ENCODE assay signal across 12 mouse cellular contexts in genomic region chr9:82643900-82644299, GRCm38 (mm10).
DNase-seq lines count a peak whose midpoint lies in the region; ATAC-seq and TF ChIP-seq lines count a peak whose summit lies in the region.
"Had no signal": no experiment of that assay in that cellular context is flagged by ENCODE, and none has a peak within 500 bp of the region (broad histone marks: within the 10 kb centered on the region; RNA-seq: fewer than 3 reads in every experiment).

No protein-coding gene starts in this region.

- no peaks in the 10 kb centered on the region for H3K9me3 ChIP-seq in liver, postnatal 0 days (ENCODE audit: low read length)
- no peaks in the 10 kb centered on the region for H3K9me3 ChIP-seq in liver, embryonic 12.5 days (replicated peaks)
- H3K9me3 ChIP-seq: megakaryocyte, embryonic 14.5 days had no signal

- no peaks in the 10 kb centered on the region for H3K27me3 ChIP-seq in liver, postnatal 0 days (ENCODE audit: insufficient read depth, low read length)
- no peaks in the 10 kb centered on the region for H3K27me3 ChIP-seq in liver, embryonic 12.5 days (replicated peaks)
- H3K27me3 ChIP-seq: megakaryocyte, embryonic 14.5 days had no signal

- DNase-seq in frontal cortex, postnatal 36 days (ENCODE audit: low spot score in 2 of 2) = no peak
- no peak for DNase-seq in liver, postnatal 0 days
- peak; percentile 22 for DNase-seq in ZHBTc4 (ENCODE audit: low read depth, low spot score)
- peak; percentile 49 for DNase-seq in retina, postnatal 1 day
- no peak for DNase-seq in testis, postnatal 14 days (ENCODE audit: low spot score)
- no peak for DNase-seq in frontal cortex, postnatal 25 days (ENCODE audit: low spot score in 2 of 2)
- DNase-seq: adrenal gland, postnatal 14 days; gastrocnemius, postnatal 10 days; heart, postnatal 36 days had no signal

- no peak for TF ChIP-seq EP300 in liver, postnatal 0 days (IDR thresholded peaks at IDR 0.05; ENCODE audit: low read depth)

- no peak overlapping the region for H3K27ac ChIP-seq in liver, postnatal 0 days (ENCODE audit: low read depth)
- no peak overlapping the region for H3K27ac ChIP-seq in liver, embryonic 12.5 days

- no peaks in the 10 kb centered on the region for H3K4me1 ChIP-seq in liver, postnatal 0 days (ENCODE audit: insufficient read depth)
- no peaks in the 10 kb centered on the region for H3K4me1 ChIP-seq in liver, embryonic 12.5 days
- H3K4me1 ChIP-seq: megakaryocyte, embryonic 14.5 days had no signal

- peak; percentile 82 for ATAC-seq in frontal cortex, adult (ENCODE audit: low TSS enrichment)
- no peak for ATAC-seq in liver, postnatal 0 days
- no peak for ATAC-seq in liver, embryonic 12.5 days

- peak; percentile 34; the same call in 1 of the 2 replicates for TF ChIP-seq CTCF in liver, postnatal 0 days (IDR thresholded peaks at IDR 0.05; ENCODE audit: low read depth)

- H3K36me3 ChIP-seq in liver, postnatal 0 days (replicated peaks; ENCODE audit: insufficient read depth, low read length) = no peaks in the 10 kb centered on the region
- no peaks in the 10 kb centered on the region for H3K36me3 ChIP-seq in liver, embryonic 12.5 days

- H3K4me2 ChIP-seq in liver, postnatal 0 days (ENCODE audit: low read depth, low read length) = no peak overlapping the region
- H3K4me2 ChIP-seq in liver, embryonic 12.5 days = no peak overlapping the region

- H3K9ac ChIP-seq in liver, postnatal 0 days (replicated peaks) = no peak overlapping the region
- no peak overlapping the region for H3K9ac ChIP-seq in liver, embryonic 12.5 days

- no peak overlapping the region for H3K4me3 ChIP-seq in liver, postnatal 0 days (ENCODE audit: low read depth, low read length)
- no peak overlapping the region for H3K4me3 ChIP-seq in liver, embryonic 12.5 days
- H3K4me3 ChIP-seq: megakaryocyte, embryonic 14.5 days had no signal

- 12% methylated on average over 1 of the region's 1 CpGs for WGBS in liver, postnatal 0 days (ENCODE audit: insufficient replicate concordance)
- WGBS in liver, embryonic 12.5 days (ENCODE audit: insufficient replicate concordance) = 6% methylated on average over 1 of the region's 1 CpGs

Comparison
In these comparisons a context has a peak if more than half of its experiments do, and no peak if none do; other contexts are left out.
1. DNase-seq: peak in ZHBTc4 (single experiment) and retina, postnatal 1 day (single experiment); none in frontal cortex, postnatal 36 days (0 of 2), liver, postnatal 0 days (single experiment), testis, postnatal 14 days (single experiment) and frontal cortex, postnatal 25 days (0 of 2).